Mouse (Mus musculus): Measurements from ENCODE around the gene E130208F15Rik. TPM values are rescaled to one million over a fixed set of nuclear protein-coding genes. Genes with fewer than 3 reads are reported as not detected.

The E130208F15Rik gene
- total RNA-seq, 2 experiments from 2014 or later, result 0.15 to 0.75 TPM

Other genes starting within 250 kb of the E130208F15Rik start
- 1 to 10 TPM; 1.9 to 5.0 TPM for gene Zfp82, start 248.8 kb upstream of the E130208F15Rik start, total RNA-seq (2021)
- gene Gm26920, start 231.3 kb upstream of the E130208F15Rik start, total RNA-seq (2021), result 1 to 10 TPM in 1 of 2 experiments, not detected in 1; 2.0 TPM
- gene Zfp566, start 231.2 kb upstream of the E130208F15Rik start, total RNA-seq (2021), result 1 to 10 TPM; 5.3 to 7.1 TPM
- 10 to 100 TPM; 64.8 to 89.9 TPM for gene Zfp260, start 227.0 kb upstream of the E130208F15Rik start, total RNA-seq (2021)
- 10 to 100 TPM; 30.4 to 31.5 TPM for gene Zfp382, start 199.8 kb upstream of the E130208F15Rik start, total RNA-seq (2021)
- 10 to 100 TPM; 49.2 to 50.2 TPM for gene Zfp146, start 152.0 kb upstream of the E130208F15Rik start, total RNA-seq (2021)
- 1 to 10 TPM; 2.8 to 5.0 TPM for gene Cox7a1, start 137.6 kb upstream of the E130208F15Rik start, total RNA-seq (2021)
- 100 to 1,000 TPM; 206 to 218 TPM for gene Capns1, start 122.9 kb upstream of the E130208F15Rik start, total RNA-seq (2021)
- gene Polr2i, start 89.8 kb upstream of the E130208F15Rik start, total RNA-seq (2021), result 10 to 100 TPM; 60.0 to 64.5 TPM
- gene Tbcb, start 89.5 kb upstream of the E130208F15Rik start, total RNA-seq (2021), result 100 to 1,000 TPM; 115 to 136 TPM
- gene Ovol3, start 86.0 kb upstream of the E130208F15Rik start, total RNA-seq (2021), result not detected
- under 1 TPM; 0.22 to 0.73 TPM for gene Thap8, start 41.6 kb upstream of the E130208F15Rik start, total RNA-seq (2021)
- gene Wdr62, start 41.3 kb upstream of the E130208F15Rik start, total RNA-seq (2021), result 1 to 10 TPM; 1.4 to 1.7 TPM
- 100 to 1,000 TPM; 437 to 515 TPM for gene Clip3, start 30.0 kb upstream of the E130208F15Rik start, total RNA-seq (2021)
- 10 to 100 TPM; 47.1 to 55.1 TPM for gene Alkbh6, start 13.0 kb upstream of the E130208F15Rik start, total RNA-seq (2021)
- gene Syne4, start 6.9 kb upstream of the E130208F15Rik start, total RNA-seq (2021), result 10 to 100 TPM in 1 of 2 experiments, 1 to 10 TPM in 1; 6.4 to 13.1 TPM
- 1 to 10 TPM; 7.8 to 7.9 TPM for gene Sdhaf1, start 2.2 kb downstream of the E130208F15Rik start, total RNA-seq (2021)
- gene Lrfn3, start 41.0 kb downstream of the E130208F15Rik start, total RNA-seq (2021), result 10 to 100 TPM; 33.6 to 34.7 TPM
- 10 to 100 TPM; 28.8 to 31.4 TPM for gene Tyrobp, start 92.0 kb downstream of the E130208F15Rik start, total RNA-seq (2021)
- 1 to 10 TPM in 1 of 2 experiments, under 1 TPM in 1; 0.98 to 1.0 TPM for gene Hcst, start 98.1 kb downstream of the E130208F15Rik start, total RNA-seq (2021)
- gene Nfkbid, start 100.0 kb downstream of the E130208F15Rik start, total RNA-seq (2021), result 1 to 10 TPM; 2.9 to 3.0 TPM
- 1,000 to 10,000 TPM; 1,227 to 1,377 TPM for gene Aplp1, start 123.8 kb downstream of the E130208F15Rik start, total RNA-seq (2021)
- gene Kirrel2, start 135.9 kb downstream of the E130208F15Rik start, total RNA-seq (2021), result 10 to 100 TPM; 15.3 to 16.4 TPM
- gene Nphs1, start 136.6 kb downstream of the E130208F15Rik start, total RNA-seq (2021), result 1 to 10 TPM; 1.8 to 2.2 TPM
- not detected for gene Prodh2, start 171.9 kb downstream of the E130208F15Rik start, total RNA-seq (2021)
- 100 to 1,000 TPM; 103 to 132 TPM for gene Arhgap33, start 213.3 kb downstream of the E130208F15Rik start, total RNA-seq (2021)
- gene Hspb6, start 230.4 kb downstream of the E130208F15Rik start, total RNA-seq (2021), result 1 to 10 TPM; 3.4 to 4.3 TPM
- gene Proser3, start 230.6 kb downstream of the E130208F15Rik start, total RNA-seq (2021), result 1 to 10 TPM; 3.5 to 3.6 TPM
- 10 to 100 TPM; 36.8 to 44.9 TPM for gene Lin37, start 238.1 kb downstream of the E130208F15Rik start, total RNA-seq (2021)
- 10 to 100 TPM; 69.8 to 72.5 TPM for gene U2af1l4, start 241.6 kb downstream of the E130208F15Rik start, total RNA-seq (2021)
- 1 to 10 TPM; 6.8 to 8.8 TPM for gene Gm49396, start 241.6 kb downstream of the E130208F15Rik start, total RNA-seq (2021)
- gene Psenen, start 241.9 kb downstream of the E130208F15Rik start, total RNA-seq (2021), result 10 to 100 TPM; 76.0 to 92.1 TPM
- gene Igflr1, start 243.7 kb downstream of the E130208F15Rik start, total RNA-seq (2021), result 1 to 10 TPM; 4.7 to 5.2 TPM

Data from layer of hippocampus, postnatal 25 days (tissue).